Mouse (Mus musculus) adrenal gland, postnatal 25 days (tissue): ENCODE data around the gene Lrrc45. TPM values are rescaled to one million over a fixed set of nuclear protein-coding genes. Genes with fewer than 3 reads are reported as not detected.

Source experiments
- total RNA-seq: library from RNA; stranded (reverse); gene quantifications from 2 replicates; pipeline ENCODE4 v1.2.3, GENCODE M21; 2021

The Lrrc45 gene
- total RNA-seq, 1 experiment from 2014 or later = 46.8 TPM

Other genes with a start within 250 kb of the Lrrc45 start
- gene Arl16, start 246.3 kb upstream of the Lrrc45 start, total RNA-seq = 22.6 and 22.8 TPM in 2 replicates
- 96.3 and 104 TPM in 2 replicates for gene Mrpl12, start 229.3 kb upstream of the Lrrc45 start, total RNA-seq
- gene Slc25a10, start 222.1 kb upstream of the Lrrc45 start, total RNA-seq = 102 and 151 TPM in 2 replicates
- gene Gcgr, start 183.2 kb upstream of the Lrrc45 start, total RNA-seq = 1.0 and 3.5 TPM in 2 replicates
- 67.5 and 75.4 TPM in 2 replicates for gene Mcrip1, start 164.2 kb upstream of the Lrrc45 start, total RNA-seq
- gene Ppp1r27, start 162.8 kb upstream of the Lrrc45 start, total RNA-seq = 1.4 TPM in 1 of 2 replicates, not detected in the other
- gene P4hb, start 140.7 kb upstream of the Lrrc45 start, total RNA-seq = 407 and 486 TPM in 2 replicates
- 333 and 334 TPM in 2 replicates for gene Arhgdia, start 132.3 kb upstream of the Lrrc45 start, total RNA-seq
- 101 and 105 TPM in 2 replicates for gene Alyref, start 115.6 kb upstream of the Lrrc45 start, total RNA-seq
- gene Anapc11, start 115.5 kb upstream of the Lrrc45 start, total RNA-seq = 81.5 and 102 TPM in 2 replicates
- 3.1 TPM in 1 of 2 replicates, not detected in the other for gene Npb, start 105.4 kb upstream of the Lrrc45 start, total RNA-seq
- 344 and 351 TPM in 2 replicates for gene Pcyt2, start 96.0 kb upstream of the Lrrc45 start, total RNA-seq
- 82.5 and 103 TPM in 2 replicates for gene Sirt7, start 88.7 kb upstream of the Lrrc45 start, total RNA-seq
- gene Mafg, start 80.3 kb upstream of the Lrrc45 start, total RNA-seq = 69.7 and 76.5 TPM in 2 replicates
- gene Pycr1, start 70.2 kb upstream of the Lrrc45 start, total RNA-seq = 1.3 TPM in 2 replicates
- not detected in 2 replicates for gene Myadml2, start 65.8 kb upstream of the Lrrc45 start, total RNA-seq
- 9.4 and 12.1 TPM in 2 replicates for gene Notum, start 52.8 kb upstream of the Lrrc45 start, total RNA-seq
- gene Aspscr1, start 41.0 kb upstream of the Lrrc45 start, total RNA-seq = 83.4 and 112 TPM in 2 replicates
- gene Cenpx, start 187 bp upstream of the Lrrc45 start, total RNA-seq = 52.6 and 54.2 TPM in 2 replicates
- 5.6 and 10.0 TPM in 2 replicates for gene Rac3, start 7.5 kb downstream of the Lrrc45 start, total RNA-seq
- 59.0 and 82.3 TPM in 2 replicates for gene Dcxr, start 13.4 kb downstream of the Lrrc45 start, total RNA-seq
- 1.9 and 3.7 TPM in 2 replicates for gene Cbr2, start 18.2 kb downstream of the Lrrc45 start, total RNA-seq
- gene Hmga1b, start 48.9 kb downstream of the Lrrc45 start, total RNA-seq = 11.4 and 18.7 TPM in 2 replicates
- gene Rfng, start 70.3 kb downstream of the Lrrc45 start, total RNA-seq = 21.3 and 23.9 TPM in 2 replicates
- gene Gps1, start 70.3 kb downstream of the Lrrc45 start, total RNA-seq = 120 and 131 TPM in 2 replicates
- gene Dus1l, start 82.5 kb downstream of the Lrrc45 start, total RNA-seq = 62.7 and 65.8 TPM in 2 replicates
- 1,301 and 1,518 TPM in 2 replicates for gene Fasn, start 110.6 kb downstream of the Lrrc45 start, total RNA-seq
- gene Ccdc57, start 218.9 kb downstream of the Lrrc45 start, total RNA-seq = 12.1 and 13.3 TPM in 2 replicates
- 0.38 and 0.85 TPM in 2 replicates for gene Slc16a3, start 234.6 kb downstream of the Lrrc45 start, total RNA-seq